Mouse (Mus musculus) intestine, embryonic 16.5 days (tissue): ENCODE data around the gene Hoxc5. TPM values are rescaled to one million over a fixed set of nuclear protein-coding genes. Genes with fewer than 3 reads are reported as not detected.

Source experiments
- ATAC-seq: fragments of 200-750 bp; cut with Nextera tagmentation; 2 replicates; pipeline ENCODE4 v1.8.0; 2017; ENCODE audit warnings: moderate TSS enrichment, moderate library complexity
- H3K27ac ChIP-seq: fragments of 300-500 bp; sonication (generic); 2 replicates; pipeline ENCODE4 v1.5.1; 2014; ENCODE audit warnings: mild to moderate bottlenecking, low read length
- H3K27me3 ChIP-seq: fragments of 300-500 bp; sonication (generic); replicated peaks from 2 replicates; pipeline ENCODE4 v1.6.1; 2014; ENCODE audit warnings: low read length, control low read depth, mixed read lengths; ENCODE audit not compliant: control insufficient read depth, insufficient read depth
- H3K36me3 ChIP-seq: fragments of 300-500 bp; sonication (generic); 2 replicates; pipeline ENCODE4 v1.6.1; 2014; ENCODE audit warnings: low read length, control low read depth; ENCODE audit not compliant: control insufficient read depth, insufficient read depth
- H3K4me1 ChIP-seq: fragments of 300-500 bp; sonication (generic); 2 replicates; pipeline ENCODE4 v1.6.1; 2014; ENCODE audit warnings: low read length, control low read depth, mixed read lengths; ENCODE audit not compliant: control insufficient read depth, insufficient read depth
- H3K4me2 ChIP-seq: fragments of 300-500 bp; sonication (generic); 2 replicates; pipeline ENCODE4 v1.6.1; 2014; ENCODE audit warnings: low read depth, low read length, control low read depth
- H3K4me3 ChIP-seq: fragments of 300-500 bp; sonication (generic); 2 replicates; pipeline ENCODE4 v1.5.1; 2014; ENCODE audit warnings: mild to moderate bottlenecking, low read length
- H3K9ac ChIP-seq: fragments of 300-500 bp; sonication (generic); 2 replicates; pipeline ENCODE4 v1.6.1; 2014; ENCODE audit warnings: low read depth, low read length
- H3K9me3 ChIP-seq: fragments of 300-500 bp; sonication (generic); 2 replicates; pipeline ENCODE4 v1.6.1; 2016; ENCODE audit warnings: low read length, control low read depth; ENCODE audit not compliant: control insufficient read depth
- WGBS: fragments of 180-500 bp; shearing (Covaris S2); extraction: QIAGEN DNeasy Blood & Tissue Kit; methylation state at CpG from one replicate; pipeline ENCODE4 v1.1.7; 2014; 5-methylcytosine and 5-hydroxymethylcytosine counted together
- polyA plus RNA-seq: library from polyadenylated mRNA; unstranded; fragments of >200 nt; fragmentation: Nextera tagmentation; extraction: Ambion mirVana; gene quantifications from 2 replicates; pipeline ENCODE4 v1.2.1, GENCODE M21; 2015

The Hoxc5 gene
- polyA plus RNA-seq = 6.8 and 7.2 TPM in 2 replicates

DNA sequence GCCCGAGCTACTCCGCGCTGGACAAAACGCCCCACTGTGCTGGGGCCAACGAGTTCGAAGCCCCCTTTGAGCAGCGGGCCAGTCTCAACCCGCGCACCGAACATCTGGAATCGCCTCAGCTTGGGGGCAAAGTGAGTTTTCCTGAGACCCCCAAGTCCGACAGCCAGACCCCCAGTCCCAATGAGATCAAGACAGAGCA lies at the start of gene Hoxc5:
Gene Hoxc5 (plus strand): TSS at position 132 of the 199 bp plus-strand sequence.
- Histone ChIP-seq H3K27ac (no peak within 1 kb of the TSS), H3K4me2 (peak within 1 kb of the TSS; percentile 31; the same call in 1 of the 2 replicates), H3K9me3 (no peaks in the 10 kb centered on the region), H3K4me3 (peak within 1 kb of the TSS; percentile 31), H3K36me3 (no peaks in the 10 kb centered on the region), H3K27me3 (peaks cover 88% of the 10 kb centered on the region), H3K9ac (no peak within 1 kb of the TSS), H3K4me1 (0 out of 2 replicates have a peak, but pooled peaks cover 4% of the 10 kb centered on the region)
- 3% methylated on average over 12 of the region's 12 CpGs for WGBS
- no peak for ATAC-seq

DNA sequence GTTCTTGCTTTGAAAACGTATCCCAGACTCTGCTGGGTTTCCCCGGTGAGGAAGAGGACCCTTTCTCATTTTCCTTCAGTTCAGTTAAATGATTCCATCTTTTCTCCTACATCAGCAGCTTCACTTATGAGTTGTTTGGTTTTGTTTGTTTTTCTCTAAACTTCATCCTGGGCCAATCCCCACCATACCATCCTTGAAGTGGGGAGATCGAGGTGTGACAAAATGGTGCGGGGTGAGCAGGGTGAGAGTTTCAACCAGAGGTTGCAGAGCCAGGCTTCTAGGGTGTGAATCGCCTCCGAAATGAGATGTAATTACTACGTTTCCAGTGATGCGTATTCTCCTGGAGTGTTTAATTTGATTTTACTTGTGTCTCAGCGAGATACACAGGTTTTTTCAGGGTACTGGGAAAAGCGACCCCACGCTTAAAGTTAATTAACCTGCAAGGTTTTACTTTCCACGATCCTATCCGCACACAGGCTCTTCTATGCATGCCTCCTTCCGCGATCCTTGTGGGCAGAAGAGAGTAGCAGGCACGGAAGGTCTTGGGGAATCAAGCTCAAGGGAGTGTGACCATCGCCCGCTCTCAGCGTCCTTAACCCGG lies 49.2 kb upstream of the Hoxc5 start:
- H3K9ac ChIP-seq = no peak overlapping the region
- no peaks in the 10 kb centered on the region for H3K9me3 ChIP-seq
- 2% methylated on average over 20 of the region's 20 CpGs for WGBS
- no peak overlapping the region for H3K27ac ChIP-seq
- ATAC-seq = no peak
- H3K36me3 ChIP-seq = no peaks in the 10 kb centered on the region
- 0 out of 2 replicates have a peak, but pooled peaks cover 4% of the 10 kb centered on the region for H3K4me1 ChIP-seq
- no peak overlapping the region for H3K4me3 ChIP-seq
- H3K27me3 ChIP-seq = peaks cover 87% of the 10 kb centered on the region
- no peak overlapping the region for H3K4me2 ChIP-seq

DNA sequence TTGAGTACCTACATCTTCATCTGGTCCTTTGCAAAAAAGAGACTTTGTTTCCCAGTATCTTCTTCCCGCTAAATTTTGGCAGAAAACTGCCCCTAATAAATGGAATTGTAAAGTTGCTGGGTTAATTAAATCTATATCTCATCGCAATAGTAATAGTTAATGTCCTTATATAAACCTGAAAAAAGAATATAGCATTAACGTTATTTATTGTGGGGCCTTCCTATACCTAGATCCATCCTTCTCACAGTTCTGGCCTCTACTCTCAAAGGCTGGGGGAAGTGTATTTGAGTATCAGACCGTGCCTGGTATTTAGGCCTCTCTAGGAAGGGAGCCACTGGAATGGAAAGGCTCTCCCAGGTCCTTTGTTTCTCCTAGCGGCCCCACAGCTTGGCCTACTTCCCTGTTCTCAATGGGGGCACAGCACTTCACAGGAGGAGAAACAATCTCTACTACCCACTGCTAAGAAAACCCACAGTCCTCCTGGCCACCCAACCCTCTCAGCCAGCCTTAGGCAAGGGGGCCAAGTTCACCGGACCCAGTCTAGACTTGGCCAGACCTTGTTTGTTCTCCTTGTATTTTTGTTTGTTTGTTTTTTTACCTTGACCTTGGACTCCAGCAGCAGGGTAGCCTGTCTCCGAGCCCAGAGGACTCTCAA lies 48.5 kb upstream of the Hoxc5 start:
- Histone ChIP-seq H3K4me1 (0 out of 2 replicates have a peak, but pooled peaks cover 4% of the 10 kb centered on the region), H3K9me3 (no peaks in the 10 kb centered on the region), H3K27me3 (peaks cover 86% of the 10 kb centered on the region), H3K36me3 (no peaks in the 10 kb centered on the region), H3K4me2 (no peak overlapping the region), H3K4me3 (no peak overlapping the region), H3K27ac (no peak overlapping the region), H3K9ac (no peak overlapping the region)
- no peak for ATAC-seq
- 2% methylated on average over 7 of the region's 7 CpGs for WGBS

DNA sequence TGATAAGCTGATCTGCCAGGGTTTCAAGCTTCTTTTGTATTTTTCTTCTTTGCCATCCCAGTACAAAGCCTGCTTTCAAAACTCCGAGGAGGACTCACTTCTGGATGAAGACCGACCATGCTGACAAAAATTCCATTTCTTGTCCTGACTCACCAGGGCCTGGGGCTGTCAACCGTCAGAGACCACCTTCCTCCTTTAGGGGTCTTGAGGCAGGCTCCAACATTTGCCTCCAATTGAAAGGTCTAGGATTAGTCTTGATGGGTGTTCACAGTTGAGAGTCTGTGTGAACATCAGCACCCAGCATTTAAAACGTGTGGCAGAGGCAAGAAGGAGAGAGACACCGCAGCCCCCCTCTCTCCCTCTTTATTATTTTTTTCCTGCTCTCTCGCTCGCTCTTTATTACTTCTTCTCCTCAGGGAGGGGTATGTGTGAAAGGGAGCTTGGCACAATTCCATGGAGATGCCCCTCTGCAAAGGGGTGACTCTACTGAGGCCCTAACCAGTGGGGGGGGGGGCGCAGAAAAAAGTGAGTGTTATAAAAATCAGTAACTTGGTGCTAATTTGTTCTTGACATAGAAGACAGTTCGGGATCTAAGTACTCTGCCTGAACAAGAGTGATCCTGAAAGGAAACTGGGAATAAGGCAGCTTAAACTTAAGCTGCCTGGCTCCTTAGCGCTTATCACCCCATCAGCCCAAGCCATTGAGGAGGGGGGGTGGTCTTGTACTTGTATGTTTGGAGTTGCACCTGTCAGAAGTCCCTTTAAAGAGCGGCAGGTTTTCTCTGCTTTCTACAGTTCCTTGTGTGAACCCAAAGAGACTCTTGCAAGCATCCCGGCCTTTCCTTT lies 47.7 kb upstream of the Hoxc5 start:
- H3K27me3 ChIP-seq = peaks cover 87% of the 10 kb centered on the region
- no peak overlapping the region for H3K9ac ChIP-seq
- WGBS = 6% methylated on average over 12 of the region's 12 CpGs
- no peak overlapping the region for H3K27ac ChIP-seq
- H3K4me3 ChIP-seq = no peak overlapping the region
- no peak for ATAC-seq
- no peak overlapping the region for H3K4me2 ChIP-seq
- no peaks in the 10 kb centered on the region for H3K9me3 ChIP-seq
- 0 out of 2 replicates have a peak, but pooled peaks cover 4% of the 10 kb centered on the region for H3K4me1 ChIP-seq
- H3K36me3 ChIP-seq = no peaks in the 10 kb centered on the region

DNA sequence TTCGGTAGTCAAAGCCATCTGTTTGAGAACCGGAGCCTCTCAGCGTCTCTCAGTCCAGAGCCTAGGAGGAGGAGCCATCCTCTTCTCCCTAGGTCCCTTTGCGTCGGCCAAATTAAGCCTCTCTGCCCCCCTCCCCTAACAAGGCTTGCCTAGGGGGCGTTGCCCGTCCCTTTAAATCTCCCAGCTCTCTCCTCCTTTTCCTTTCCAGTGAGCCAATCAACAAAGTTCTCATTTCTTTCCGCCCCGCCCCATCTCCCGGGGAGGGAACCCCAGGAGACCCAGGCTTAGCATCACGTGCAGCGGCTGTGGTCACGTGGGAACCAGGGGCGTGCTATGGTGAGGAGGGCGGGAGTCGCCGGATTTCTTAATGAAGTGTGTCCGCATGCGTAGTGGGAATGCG lies 46.6 kb upstream of the Hoxc5 start:
- no peaks in the 10 kb centered on the region for H3K9me3 ChIP-seq
- under 1% methylated on average over 20 of the region's 20 CpGs for WGBS
- ATAC-seq = peak; percentile 60; the same call in 1 of the 2 replicates

DNA sequence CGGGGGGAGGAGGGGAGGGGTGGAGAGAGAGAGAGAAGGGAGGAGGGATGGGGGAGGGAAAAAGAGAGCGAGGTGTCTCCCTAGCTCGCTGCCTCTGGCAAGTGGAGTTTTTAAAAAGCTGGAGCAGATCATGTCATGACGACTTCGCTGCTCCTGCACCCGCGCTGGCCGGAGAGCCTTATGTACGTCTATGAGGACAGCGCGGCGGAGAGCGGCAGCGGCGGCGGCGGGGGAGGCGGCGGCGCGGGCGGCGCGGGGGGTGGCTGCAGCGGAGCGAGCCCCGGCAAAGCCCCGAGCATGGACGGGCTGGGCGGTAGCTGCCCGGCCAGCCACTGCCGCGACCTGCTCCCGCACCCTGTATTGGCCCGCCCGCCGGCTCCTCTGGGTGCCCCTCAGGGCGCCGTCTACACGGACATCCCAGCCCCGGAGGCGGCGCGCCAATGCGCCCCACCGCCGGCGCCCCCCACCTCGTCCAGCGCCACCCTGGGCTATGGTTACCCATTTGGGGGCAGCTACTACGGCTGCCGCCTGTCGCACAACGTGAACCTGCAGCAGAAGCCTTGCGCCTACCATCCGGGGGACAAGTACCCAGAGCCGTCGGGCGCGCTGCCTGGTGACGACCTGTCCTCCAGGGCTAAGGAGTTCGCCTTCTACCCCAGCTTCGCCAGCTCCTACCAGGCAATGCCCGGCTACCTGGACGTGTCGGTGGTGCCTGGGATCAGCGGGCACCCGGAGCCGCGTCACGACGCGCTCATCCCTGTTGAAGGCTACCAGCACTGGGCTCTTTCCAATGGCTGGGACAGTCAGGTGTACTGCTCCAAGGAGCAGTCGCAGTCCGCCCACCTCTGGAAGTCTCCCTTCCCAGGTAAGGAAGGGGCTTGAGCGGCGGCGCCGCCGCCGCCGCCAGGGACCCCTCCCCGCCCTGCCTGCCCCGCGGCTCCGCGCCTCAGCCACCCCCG lies 45.9 kb upstream of the Hoxc5 start, which contains the start of gene Hoxc13:
Gene Hoxc13 (plus strand): TSS at position 51 of the 959 bp plus-strand sequence.
- H3K4me2 ChIP-seq = peak within 1 kb of the TSS; percentile 38
- ATAC-seq = peak; percentile 36
- peak within 1 kb of the TSS; percentile 29 for H3K4me3 ChIP-seq
- 1% methylated on average over 63 of the region's 88 CpGs for WGBS
- H3K36me3 ChIP-seq = no peaks in the 10 kb centered on the region
- H3K27ac ChIP-seq = no peak within 1 kb of the TSS
- H3K9ac ChIP-seq = no peak within 1 kb of the TSS
- peaks cover 90% of the 10 kb centered on the region for H3K27me3 ChIP-seq
- no peaks in the 10 kb centered on the region for H3K9me3 ChIP-seq
- H3K4me1 ChIP-seq = 0 out of 2 replicates have a peak, but pooled peaks cover 4% of the 10 kb centered on the region

More for the DNA sequence above, 46.6 kb upstream of the Hoxc5 start:
- Histone ChIP-seq H3K4me1 (0 out of 2 replicates have a peak, but pooled peaks cover 4% of the 10 kb centered on the region), H3K27me3 (peaks cover 90% of the 10 kb centered on the region), H3K4me3 (peak overlapping the region; percentile 29), H3K36me3 (no peaks in the 10 kb centered on the region), H3K9ac (no peak overlapping the region), H3K27ac (no peak overlapping the region), H3K4me2 (peak overlapping the region; percentile 38)

DNA sequence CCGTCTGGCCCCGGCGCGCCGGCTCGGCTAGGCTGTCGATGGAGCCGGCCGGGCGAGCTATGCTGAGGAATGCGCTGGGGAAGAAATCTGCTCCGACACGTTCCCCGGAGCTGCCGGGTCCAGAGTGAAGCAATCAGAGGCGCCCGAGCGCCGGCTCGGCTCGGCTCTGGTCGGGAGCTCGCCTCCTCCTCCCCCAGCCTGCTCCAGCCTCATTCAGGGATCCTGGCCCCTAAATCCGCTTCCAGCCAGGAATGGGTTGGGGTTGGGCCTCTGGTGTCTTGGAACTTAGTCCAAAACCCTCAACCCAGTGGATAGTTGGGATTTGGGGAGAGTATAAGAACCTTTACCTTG lies 45.3 kb upstream of the Hoxc5 start:
- no peaks in the 10 kb centered on the region for H3K36me3 ChIP-seq
- H3K4me1 ChIP-seq = 0 out of 2 replicates have a peak, but pooled peaks cover 4% of the 10 kb centered on the region
- no peak overlapping the region for H3K4me3 ChIP-seq
- H3K9me3 ChIP-seq = no peaks in the 10 kb centered on the region
- H3K27me3 ChIP-seq = peaks cover 89% of the 10 kb centered on the region
- 0% methylated on average over 24 of the region's 24 CpGs for WGBS
- H3K4me2 ChIP-seq = no peak overlapping the region
- no peak overlapping the region for H3K27ac ChIP-seq
- ATAC-seq = peak; percentile 50
- H3K9ac ChIP-seq = no peak overlapping the region

DNA sequence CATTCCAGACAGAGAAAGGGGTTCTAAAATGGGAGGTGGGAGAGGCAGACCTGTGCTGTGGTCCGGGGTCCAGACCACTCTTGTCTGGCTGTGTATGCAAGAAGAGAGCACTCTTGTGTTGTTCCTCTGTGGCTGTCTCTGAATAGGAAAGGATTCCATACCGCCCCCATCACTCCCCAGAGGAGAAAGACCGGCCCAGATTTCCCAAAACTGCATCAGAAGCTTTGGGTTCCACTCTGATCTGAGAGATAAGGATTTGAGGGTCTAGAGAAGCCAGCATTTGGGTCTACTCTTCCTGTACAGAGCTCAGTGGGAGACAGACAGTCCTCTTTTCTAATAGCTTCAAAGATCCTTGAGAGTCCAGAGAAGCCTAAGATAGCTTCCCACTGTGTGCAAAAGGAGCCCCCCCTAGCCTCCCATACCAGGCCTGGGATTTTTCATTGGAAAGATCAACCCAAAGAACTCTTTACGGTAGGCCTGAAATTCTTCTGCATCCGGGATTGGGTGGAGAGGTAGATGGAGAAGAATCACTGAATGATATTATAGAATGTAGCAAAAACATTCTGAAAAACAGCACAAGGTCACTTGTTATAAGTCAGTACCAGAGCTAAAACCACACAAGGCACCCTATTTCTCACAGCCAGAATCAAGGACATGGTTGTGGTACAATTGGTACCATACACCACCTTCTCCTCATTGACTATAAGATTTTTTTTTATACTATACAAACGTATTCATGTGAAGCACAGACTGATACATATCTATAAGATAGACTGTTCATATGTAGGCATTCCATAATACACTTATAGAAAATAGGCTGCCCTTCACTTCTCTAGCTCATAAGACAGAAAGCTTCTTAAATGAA lies 44.4 kb upstream of the Hoxc5 start:
- ATAC-seq = no peak
- H3K9me3 ChIP-seq = no peaks in the 10 kb centered on the region
- H3K4me3 ChIP-seq = no peak overlapping the region
- no peak overlapping the region for H3K27ac ChIP-seq
- H3K36me3 ChIP-seq = no peaks in the 10 kb centered on the region
- 12% methylated on average over 6 of the region's 6 CpGs for WGBS
- H3K4me2 ChIP-seq = no peak overlapping the region
- 0 out of 2 replicates have a peak, but pooled peaks cover 4% of the 10 kb centered on the region for H3K4me1 ChIP-seq
- peaks cover 90% of the 10 kb centered on the region for H3K27me3 ChIP-seq
- no peak overlapping the region for H3K9ac ChIP-seq
